Mouse (Mus musculus): ENCODE measurements around the gene Tpgs1. TPM values are rescaled to one million over a fixed set of nuclear protein-coding genes. Genes with fewer than 3 reads are reported as not detected.
"Not testable (repeated sequence)": the region's sequence is repeated elsewhere in the genome, so short reads cannot be mapped to it uniquely, and the experiment has no call there.

Tpgs1 gene
- polyA plus RNA-seq, 1 experiment from 2014 or later, result 65.6 TPM

DNA sequence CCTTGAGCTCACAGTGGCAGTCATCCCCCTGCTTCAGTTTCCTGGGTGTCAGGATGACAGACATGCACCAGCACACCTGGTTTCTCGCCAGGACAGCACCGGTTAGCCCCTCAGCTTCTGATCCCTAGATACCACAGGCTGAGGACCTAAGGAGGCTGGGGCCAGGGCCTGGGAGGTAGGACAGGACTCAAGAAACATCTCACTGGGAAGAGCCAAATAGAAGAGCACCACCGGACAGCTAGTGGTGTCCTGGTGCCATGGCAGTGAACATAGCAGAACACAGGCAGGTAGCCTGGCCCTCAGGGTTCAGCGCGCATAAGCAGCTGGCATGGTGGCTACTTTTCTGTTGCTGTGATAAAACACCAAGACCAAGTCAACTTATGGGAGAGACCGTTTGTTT lies 29.3 kb downstream of the Tpgs1 start:
- H3K27ac ChIP-seq (replicated peaks; ENCODE audit: low read depth, low read length), result no peak overlapping the region
- WGBS, result 90% methylated on average over 6 of the region's 6 CpGs
- DNase-seq (ENCODE audit: low spot score) (no peak), ATAC-seq (replicated peaks; ENCODE audit: insufficient number of reproducible peaks, low FRiP score, low TSS enrichment, low read depth) (no peak)
- no peak overlapping the region for H3K4me3 ChIP-seq (ENCODE audit: low read depth, low read length)
- peaks cover 3% of the 10 kb centered on the region for H3K4me1 ChIP-seq (ENCODE audit: control insufficient read depth, insufficient read depth, low read length)
- H3K9ac ChIP-seq (replicated peaks; ENCODE audit: low read length), result no peak overlapping the region
- H3K27me3 ChIP-seq (ENCODE audit: control insufficient read depth, insufficient read depth, low read length), result no peaks in the 10 kb centered on the region
- H3K9me3 ChIP-seq (replicated peaks; ENCODE audit: control insufficient read depth, low read length), result no peaks in the 10 kb centered on the region
- H3K36me3 ChIP-seq (replicated peaks; ENCODE audit: control insufficient read depth, insufficient read depth, low read depth, low read length), result no peaks in the 10 kb centered on the region
- no peak overlapping the region for H3K4me2 ChIP-seq (ENCODE audit: low read depth, low read length)

- ATAC-seq (replicated peaks; ENCODE audit: insufficient number of reproducible peaks, low FRiP score, low TSS enrichment, low read depth), result no peak
- 44% methylated on average over 7 of the region's 7 CpGs for WGBS
- H3K4me2 ChIP-seq (ENCODE audit: low read depth, low read length), result no peak overlapping the region
- no peaks in the 10 kb centered on the region for H3K9me3 ChIP-seq (replicated peaks; ENCODE audit: control insufficient read depth, low read length)
- H3K36me3 ChIP-seq (replicated peaks; ENCODE audit: control insufficient read depth, insufficient read depth, low read depth, low read length), result no peaks in the 10 kb centered on the region
- DNase-seq (ENCODE audit: low spot score), result no peak
- no peaks in the 10 kb centered on the region for H3K27me3 ChIP-seq (ENCODE audit: control insufficient read depth, insufficient read depth, low read length)
- H3K4me3 ChIP-seq (ENCODE audit: low read depth, low read length), result no peak overlapping the region
- peaks cover 8% of the 10 kb centered on the region for H3K4me1 ChIP-seq (ENCODE audit: control insufficient read depth, insufficient read depth, low read length)
- H3K9ac ChIP-seq (replicated peaks; ENCODE audit: low read length), result 0 out of 2 replicates have a peak overlapping the region, but pooled peaks have one; percentile 32
- no peak overlapping the region for H3K27ac ChIP-seq (replicated peaks; ENCODE audit: low read depth, low read length)
These were observed 31.5 kb downstream of the Tpgs1 start for GRCm38 (mm10) chr10:79700676-79701075.

DNA sequence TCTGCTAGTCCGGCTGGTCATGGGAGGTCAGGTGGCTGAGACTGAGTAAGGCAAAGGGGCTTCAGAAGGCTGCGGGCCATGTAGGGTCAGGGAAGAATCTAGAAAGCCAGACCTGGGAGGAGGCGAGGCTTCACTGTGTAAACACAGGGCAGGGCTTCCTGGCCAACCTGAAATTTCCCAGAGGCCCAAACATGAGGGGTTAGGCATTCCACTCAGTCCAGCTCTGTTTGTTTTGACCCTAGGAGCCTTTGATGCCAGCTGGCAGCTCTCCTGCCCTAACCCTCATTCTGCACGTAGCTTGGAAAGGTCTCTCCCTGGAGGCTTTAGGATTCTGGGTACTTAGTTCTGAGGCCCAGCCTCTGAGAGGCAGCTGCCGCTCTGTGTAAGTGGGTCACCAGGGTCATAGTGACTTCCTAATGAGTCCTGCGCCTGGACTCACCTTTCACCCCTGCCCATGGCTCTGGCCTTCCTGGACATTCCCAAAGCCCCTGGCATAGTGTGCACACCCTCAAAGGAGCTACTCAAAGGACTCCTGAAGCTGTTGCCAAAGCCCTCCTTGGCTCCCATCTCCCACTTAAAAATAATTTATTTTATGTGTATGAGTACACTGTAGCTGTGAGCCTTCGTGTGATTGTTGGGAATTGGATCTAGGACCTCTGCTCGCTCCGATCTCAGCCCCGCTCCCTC lies 32.4 kb downstream of the Tpgs1 start:
- no peak for DNase-seq (ENCODE audit: low spot score)
- 37% methylated on average over 10 of the region's 10 CpGs for WGBS

DNA sequence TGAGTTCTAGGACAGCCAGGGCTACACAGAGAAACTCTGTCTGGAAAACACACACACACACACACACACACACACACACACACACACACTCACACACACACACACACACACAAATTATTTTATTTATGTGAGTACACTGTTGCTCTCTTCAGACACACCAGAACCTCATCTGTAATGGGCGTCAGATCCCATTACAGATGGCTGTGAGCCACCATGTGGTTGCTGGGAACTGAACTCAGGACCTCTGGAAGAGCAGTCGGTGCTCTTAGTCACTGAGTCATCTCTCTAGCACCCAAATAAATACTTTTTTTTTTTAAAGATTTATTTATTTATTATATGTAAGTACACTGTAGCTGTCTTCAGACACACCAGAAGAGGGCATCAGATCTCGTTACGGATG lies 33.8 kb downstream of the Tpgs1 start:
- peaks cover 13% of the 10 kb centered on the region for H3K4me1 ChIP-seq (ENCODE audit: control insufficient read depth, insufficient read depth, low read length)
- not testable (repeated sequence) for H3K4me3 ChIP-seq (ENCODE audit: low read depth, low read length); H3K27ac ChIP-seq (replicated peaks; ENCODE audit: low read depth, low read length); ATAC-seq (replicated peaks; ENCODE audit: insufficient number of reproducible peaks, low FRiP score, low TSS enrichment, low read depth); DNase-seq (ENCODE audit: low spot score); H3K27me3 ChIP-seq (ENCODE audit: control insufficient read depth, insufficient read depth, low read length); H3K9me3 ChIP-seq (replicated peaks; ENCODE audit: control insufficient read depth, low read length); H3K36me3 ChIP-seq (replicated peaks; ENCODE audit: control insufficient read depth, insufficient read depth, low read depth, low read length); H3K9ac ChIP-seq (replicated peaks; ENCODE audit: low read length); H3K4me2 ChIP-seq (ENCODE audit: low read depth, low read length)
- WGBS, result 87% methylated on average over 2 of the region's 4 CpGs

More for the DNA sequence above, 32.4 kb downstream of the Tpgs1 start:
- no peak overlapping the region for H3K27ac ChIP-seq (replicated peaks; ENCODE audit: low read depth, low read length)
- no peak overlapping the region for H3K4me3 ChIP-seq (ENCODE audit: low read depth, low read length)
- H3K9me3 ChIP-seq (replicated peaks; ENCODE audit: control insufficient read depth, low read length), result no peaks in the 10 kb centered on the region
- no peak for ATAC-seq (replicated peaks; ENCODE audit: insufficient number of reproducible peaks, low FRiP score, low TSS enrichment, low read depth)
- H3K36me3 ChIP-seq (replicated peaks; ENCODE audit: control insufficient read depth, insufficient read depth, low read depth, low read length), result no peaks in the 10 kb centered on the region
- H3K27me3 ChIP-seq (ENCODE audit: control insufficient read depth, insufficient read depth, low read length), result no peaks in the 10 kb centered on the region
- H3K9ac ChIP-seq (replicated peaks; ENCODE audit: low read length), result no peak overlapping the region; the same call in 1 of the 2 replicates
- peaks cover 13% of the 10 kb centered on the region for H3K4me1 ChIP-seq (ENCODE audit: control insufficient read depth, insufficient read depth, low read length)
- no peak overlapping the region for H3K4me2 ChIP-seq (ENCODE audit: low read depth, low read length)

DNA sequence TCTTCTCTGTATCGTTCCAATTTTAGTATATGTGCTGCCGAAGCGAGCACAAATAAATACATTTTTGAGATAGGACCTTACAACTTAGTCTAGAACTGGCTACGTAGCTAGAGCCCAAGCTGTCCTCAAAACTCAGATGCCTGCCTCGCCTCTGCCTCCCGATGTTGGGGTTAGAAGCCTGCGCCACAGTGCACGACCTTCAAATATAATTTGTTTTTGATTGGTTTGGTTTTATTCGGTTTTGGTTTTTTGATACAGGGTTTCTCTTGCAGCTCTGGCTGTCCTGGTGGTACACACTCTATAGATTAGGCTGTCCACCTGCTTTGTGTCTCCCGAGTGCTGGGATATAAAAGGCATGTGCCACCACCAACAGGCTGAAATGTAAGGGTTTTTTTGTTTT lies 34.4 kb downstream of the Tpgs1 start:
- no peak overlapping the region for H3K9ac ChIP-seq (replicated peaks; ENCODE audit: low read length)
- H3K27ac ChIP-seq (replicated peaks; ENCODE audit: low read depth, low read length), result no peak overlapping the region
- peaks cover 13% of the 10 kb centered on the region for H3K4me1 ChIP-seq (ENCODE audit: control insufficient read depth, insufficient read depth, low read length)
- WGBS, result 79% methylated on average over 10 of the region's 10 CpGs
- no peaks in the 10 kb centered on the region for H3K36me3 ChIP-seq (replicated peaks; ENCODE audit: control insufficient read depth, insufficient read depth, low read depth, low read length)
- no peaks in the 10 kb centered on the region for H3K27me3 ChIP-seq (ENCODE audit: control insufficient read depth, insufficient read depth, low read length)
- no peak overlapping the region; the same call in 1 of the 2 replicates for H3K4me2 ChIP-seq (ENCODE audit: low read depth, low read length)
- no peak for ATAC-seq (replicated peaks; ENCODE audit: insufficient number of reproducible peaks, low FRiP score, low TSS enrichment, low read depth)
- peak overlapping the region; percentile 73 for H3K4me3 ChIP-seq (ENCODE audit: low read depth, low read length)
- H3K9me3 ChIP-seq (replicated peaks; ENCODE audit: control insufficient read depth, low read length), result no peaks in the 10 kb centered on the region
- no peak for DNase-seq (ENCODE audit: low spot score)

- H3K36me3 ChIP-seq (replicated peaks; ENCODE audit: control insufficient read depth, insufficient read depth, low read depth, low read length), result peaks cover 5% of the 10 kb centered on the region
- peak; percentile 100 for DNase-seq (ENCODE audit: low spot score)
- peak within 1 kb of the TSS; percentile 87 for H3K9ac ChIP-seq (replicated peaks; ENCODE audit: low read length)
- peaks cover 13% of the 10 kb centered on the region for H3K4me1 ChIP-seq (ENCODE audit: control insufficient read depth, insufficient read depth, low read length)
- no peaks in the 10 kb centered on the region for H3K9me3 ChIP-seq (replicated peaks; ENCODE audit: control insufficient read depth, low read length)
- peak within 1 kb of the TSS; percentile 73 for H3K4me3 ChIP-seq (ENCODE audit: low read depth, low read length)
- whole genome bisulfite sequencing, result under 1% methylated on average over 65 of the region's 65 CpGs
- peak within 1 kb of the TSS; percentile 93 for H3K4me2 ChIP-seq (ENCODE audit: low read depth, low read length)
- H3K27ac ChIP-seq (replicated peaks; ENCODE audit: low read depth, low read length), result no peak within 1 kb of the TSS
- no peaks in the 10 kb centered on the region for H3K27me3 ChIP-seq (ENCODE audit: control insufficient read depth, insufficient read depth, low read length)
- ATAC-seq (replicated peaks; ENCODE audit: insufficient number of reproducible peaks, low FRiP score, low TSS enrichment, low read depth), result peak; percentile 94
These were observed 35.1 kb downstream of the Tpgs1 start, which contains the start of gene Bsg for GRCm38 (mm10) chr10:79704065-79704969. Gene Bsg (plus strand): TSS chr10:79704491.

- H3K27ac ChIP-seq (replicated peaks; ENCODE audit: low read depth, low read length), result no peak overlapping the region
- DNase-seq (ENCODE audit: low spot score) (no peak), ATAC-seq (replicated peaks; ENCODE audit: insufficient number of reproducible peaks, low FRiP score, low TSS enrichment, low read depth) (no peak; the same call in 1 of the 2 replicates)
- peak overlapping the region; percentile 93 for H3K4me2 ChIP-seq (ENCODE audit: low read depth, low read length)
- H3K36me3 ChIP-seq (replicated peaks; ENCODE audit: control insufficient read depth, insufficient read depth, low read depth, low read length), result peaks cover 8% of the 10 kb centered on the region
- peak overlapping the region; percentile 73 for H3K4me3 ChIP-seq (ENCODE audit: low read depth, low read length)
- H3K4me1 ChIP-seq (ENCODE audit: control insufficient read depth, insufficient read depth, low read length), result peaks cover 13% of the 10 kb centered on the region
- H3K9me3 ChIP-seq (replicated peaks; ENCODE audit: control insufficient read depth, low read length), result no peaks in the 10 kb centered on the region
- H3K27me3 ChIP-seq (ENCODE audit: control insufficient read depth, insufficient read depth, low read length), result no peaks in the 10 kb centered on the region
- peak overlapping the region; percentile 87 for H3K9ac ChIP-seq (replicated peaks; ENCODE audit: low read length)
- WGBS, result 5% methylated on average over 10 of the region's 10 CpGs
These were observed 35.8 kb downstream of the Tpgs1 start for GRCm38 (mm10) chr10:79704970-79705360.

DNA sequence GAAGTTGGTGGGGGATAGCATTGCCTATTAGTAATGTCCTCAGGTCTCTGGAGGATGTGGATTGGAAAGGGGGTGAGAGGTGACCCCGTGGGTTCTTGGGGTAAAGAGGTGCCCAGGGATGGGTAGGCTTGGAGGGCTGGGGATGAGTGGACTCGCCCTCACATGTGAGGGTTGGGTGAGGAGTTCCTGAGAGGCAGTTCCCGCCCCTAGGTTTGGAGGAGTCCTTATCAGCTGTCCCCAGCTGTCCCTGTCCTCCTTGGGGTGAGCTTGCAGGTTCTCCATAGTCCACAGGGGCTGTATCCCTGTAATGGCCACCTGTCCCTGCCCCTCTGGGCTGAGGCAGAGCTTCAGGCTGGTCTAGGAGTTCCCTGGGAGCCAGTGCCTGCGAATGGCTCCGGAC lies 36.8 kb downstream of the Tpgs1 start:
- Histone ChIP-seq H3K4me2 (ENCODE audit: low read depth, low read length) (peak overlapping the region; percentile 93), H3K9me3 (replicated peaks; ENCODE audit: control insufficient read depth, low read length) (no peaks in the 10 kb centered on the region), H3K27ac (replicated peaks; ENCODE audit: low read depth, low read length) (no peak overlapping the region), H3K36me3 (replicated peaks; ENCODE audit: control insufficient read depth, insufficient read depth, low read depth, low read length) (peaks cover 8% of the 10 kb centered on the region), H3K27me3 (ENCODE audit: control insufficient read depth, insufficient read depth, low read length) (no peaks in the 10 kb centered on the region), H3K4me1 (ENCODE audit: control insufficient read depth, insufficient read depth, low read length) (peaks cover 13% of the 10 kb centered on the region), H3K4me3 (ENCODE audit: low read depth, low read length) (peak overlapping the region; percentile 73; the same call in 1 of the 2 replicates), H3K9ac (replicated peaks; ENCODE audit: low read length) (peak overlapping the region; percentile 87)
- WGBS, result 82% methylated on average over 5 of the region's 5 CpGs
- DNase-seq (ENCODE audit: low spot score) (no peak), ATAC-seq (replicated peaks; ENCODE audit: insufficient number of reproducible peaks, low FRiP score, low TSS enrichment, low read depth) (no peak)

Data from embryonic facial prominence, embryonic 11.5 days (tissue).